Mouse (Mus musculus) neural tube, embryonic 11.5 days (tissue): ENCODE results near the gene Tnnc2. TPM values are rescaled to one million over a fixed set of nuclear protein-coding genes. Genes with fewer than 3 reads are reported as not detected.

Experiments used
- polyA plus RNA-seq: library from polyadenylated mRNA; unstranded; fragments of >200 nt; fragmentation: Nextera tagmentation; extraction: Ambion mirVana; gene quantifications from 2 replicates; pipeline ENCODE4 v1.2.1, GENCODE M21; 2014

The Tnnc2 gene
- polyA plus RNA-seq, 1 experiment from 2014 or later, result 43.2 TPM

Other genes with a start within 250 kb of the Tnnc2 start
- 8.4 and 13.8 TPM in 2 replicates for gene Wfdc2, start 217.6 kb downstream of the Tnnc2 start, polyA plus RNA-seq
- gene Spint3, start 206.5 kb downstream of the Tnnc2 start, polyA plus RNA-seq, result not detected in 2 replicates
- not detected in 2 replicates for gene Wfdc6a, start 194.5 kb downstream of the Tnnc2 start, polyA plus RNA-seq
- gene Eppin, start 186.4 kb downstream of the Tnnc2 start, polyA plus RNA-seq, result not detected in 2 replicates
- not detected in 2 replicates for gene Wfdc6b, start 166.4 kb downstream of the Tnnc2 start, polyA plus RNA-seq
- not detected in 2 replicates for gene Wfdc8, start 166.3 kb downstream of the Tnnc2 start, polyA plus RNA-seq
- gene Wfdc16, start 141.2 kb downstream of the Tnnc2 start, polyA plus RNA-seq, result not detected in 2 replicates
- gene Wfdc10, start 123.9 kb downstream of the Tnnc2 start, polyA plus RNA-seq, result not detected in 2 replicates
- not detected in 2 replicates for gene Wfdc9, start 123.4 kb downstream of the Tnnc2 start, polyA plus RNA-seq
- not detected in 2 replicates for gene Wfdc11, start 105.9 kb downstream of the Tnnc2 start, polyA plus RNA-seq
- gene Wfdc13, start 94.9 kb downstream of the Tnnc2 start, polyA plus RNA-seq, result 0.30 TPM in 1 of 2 replicates, not detected in the other
- gene Spint4, start 81.5 kb downstream of the Tnnc2 start, polyA plus RNA-seq, result not detected in 2 replicates
- gene Spint5, start 64.7 kb downstream of the Tnnc2 start, polyA plus RNA-seq, result not detected in 2 replicates
- 0.13 and 1.4 TPM in 2 replicates for gene Wfdc3, start 34.0 kb downstream of the Tnnc2 start, polyA plus RNA-seq
- gene Dnttip1, start 34.0 kb downstream of the Tnnc2 start, polyA plus RNA-seq, result 67.9 and 77.0 TPM in 2 replicates
- 449 and 453 TPM in 2 replicates for gene Ube2c, start 10.1 kb downstream of the Tnnc2 start, polyA plus RNA-seq
- 11.2 and 14.1 TPM in 2 replicates for gene Snx21, start 5.9 kb upstream of the Tnnc2 start, polyA plus RNA-seq
- gene Acot8, start 24.9 kb upstream of the Tnnc2 start, polyA plus RNA-seq, result 15.1 TPM in 2 replicates
- 12.9 and 14.0 TPM in 2 replicates for gene Zswim3, start 25.1 kb upstream of the Tnnc2 start, polyA plus RNA-seq
- 22.9 and 23.2 TPM in 2 replicates for gene Zswim1, start 42.7 kb upstream of the Tnnc2 start, polyA plus RNA-seq
- not detected in 2 replicates for gene Spata25, start 48.6 kb upstream of the Tnnc2 start, polyA plus RNA-seq
- 87.9 and 88.6 TPM in 2 replicates for gene Ctsa, start 52.9 kb upstream of the Tnnc2 start, polyA plus RNA-seq
- gene Neurl2, start 53.5 kb upstream of the Tnnc2 start, polyA plus RNA-seq, result 3.8 and 4.8 TPM in 2 replicates
- gene Pltp, start 77.7 kb upstream of the Tnnc2 start, polyA plus RNA-seq, result 58.4 and 58.9 TPM in 2 replicates
- 68.0 and 76.6 TPM in 2 replicates for gene Pcif1, start 99.3 kb upstream of the Tnnc2 start, polyA plus RNA-seq
- gene Zfp335, start 131.8 kb upstream of the Tnnc2 start, polyA plus RNA-seq, result 13.9 and 15.4 TPM in 2 replicates
- 1.2 and 2.1 TPM in 2 replicates for gene Mmp9, start 160.8 kb upstream of the Tnnc2 start, polyA plus RNA-seq
- gene Slc12a5, start 180.8 kb upstream of the Tnnc2 start, polyA plus RNA-seq, result 6.0 and 6.5 TPM in 2 replicates